Mouse (Mus musculus): ENCODE data around the gene Gm9999.

Gene Gm9999

GRCm38 (mm10) chr7:47031371-47031770, 48.0 kb downstream of the Gm9999 start:
- DNase-seq = no peak

GRCm38 (mm10) chr7:47034785-47035384, 51.5 kb downstream of the Gm9999 start:
- DNase-seq = no peak

- no peak for DNase-seq
Measured at GRCm38 (mm10) chr7:47035426-47035825, 52.0 kb downstream of the Gm9999 start.
